Mouse (Mus musculus): ENCODE data around the gene Trim67. TPM values are rescaled to one million over a fixed set of nuclear protein-coding genes. Genes with fewer than 3 reads are reported as not detected.

Gene Trim67
- polyA plus RNA-seq, 1 experiment from 2014 or later, result 1.1 TPM

- no peaks in the 10 kb centered on the region for H3K9me3 ChIP-seq (ENCODE audit: control insufficient read depth, low read depth, low read length)
- no peak overlapping the region for H3K27ac ChIP-seq (ENCODE audit: low read length)
- no peak overlapping the region for H3K4me2 ChIP-seq (replicated peaks; ENCODE audit: low read depth, low read length)
- peaks cover 12% of the 10 kb centered on the region; the same call in 1 of the 2 replicates for H3K4me1 ChIP-seq (ENCODE audit: control insufficient read depth, insufficient read depth, low read length)
- WGBS, result 77% methylated on average over 2 of the region's 2 CpGs
- no peaks in the 10 kb centered on the region for H3K27me3 ChIP-seq (ENCODE audit: control insufficient read depth, insufficient read depth, low read length)
- H3K36me3 ChIP-seq (ENCODE audit: control insufficient read depth, insufficient read depth, low read length), result no peaks in the 10 kb centered on the region
- H3K4me3 ChIP-seq (ENCODE audit: low read depth, low read length), result no peak overlapping the region
- no peak for ATAC-seq (ENCODE audit: insufficient number of reproducible peaks, insufficient read depth, low FRiP score, low read depth)
- no peak overlapping the region for H3K9ac ChIP-seq (replicated peaks; ENCODE audit: low read depth, low read length)
Measured at GRCm38 (mm10) chr8:124756153-124756552, 36.7 kb upstream of the Trim67 start.

- no peaks in the 10 kb centered on the region for H3K27me3 ChIP-seq (ENCODE audit: control insufficient read depth, insufficient read depth, low read length)
- WGBS, result 74% methylated on average over 5 of the region's 5 CpGs
- H3K4me2 ChIP-seq (replicated peaks; ENCODE audit: low read depth, low read length), result no peak overlapping the region
- H3K27ac ChIP-seq (ENCODE audit: low read length), result no peak overlapping the region
- H3K4me3 ChIP-seq (ENCODE audit: low read depth, low read length), result no peak overlapping the region
- H3K4me1 ChIP-seq (ENCODE audit: control insufficient read depth, insufficient read depth, low read length), result peaks cover 8% of the 10 kb centered on the region; the same call in 1 of the 2 replicates
- ATAC-seq (ENCODE audit: insufficient number of reproducible peaks, insufficient read depth, low FRiP score, low read depth), result no peak
- no peaks in the 10 kb centered on the region for H3K9me3 ChIP-seq (ENCODE audit: control insufficient read depth, low read depth, low read length)
- no peak overlapping the region for H3K9ac ChIP-seq (replicated peaks; ENCODE audit: low read depth, low read length)
- no peaks in the 10 kb centered on the region for H3K36me3 ChIP-seq (ENCODE audit: control insufficient read depth, insufficient read depth, low read length)
Measured at GRCm38 (mm10) chr8:124756601-124757000, 36.3 kb upstream of the Trim67 start.

GRCm38 (mm10) chr8:124758544-124758943 lies 34.3 kb upstream of the Trim67 start:
- Histone ChIP-seq H3K27ac (ENCODE audit: low read length) (no peak overlapping the region), H3K36me3 (ENCODE audit: control insufficient read depth, insufficient read depth, low read length) (no peaks in the 10 kb centered on the region), H3K9ac (replicated peaks; ENCODE audit: low read depth, low read length) (no peak overlapping the region), H3K4me1 (ENCODE audit: control insufficient read depth, insufficient read depth, low read length) (peaks cover 8% of the 10 kb centered on the region; the same call in 1 of the 2 replicates), H3K4me3 (ENCODE audit: low read depth, low read length) (no peak overlapping the region), H3K4me2 (replicated peaks; ENCODE audit: low read depth, low read length) (no peak overlapping the region), H3K9me3 (ENCODE audit: control insufficient read depth, low read depth, low read length) (no peaks in the 10 kb centered on the region), H3K27me3 (ENCODE audit: control insufficient read depth, insufficient read depth, low read length) (no peaks in the 10 kb centered on the region)
- ATAC-seq (ENCODE audit: insufficient number of reproducible peaks, insufficient read depth, low FRiP score, low read depth), result no peak
- WGBS, result 49% methylated on average over 3 of the region's 3 CpGs

GRCm38 (mm10) chr8:124763061-124763460 lies 29.8 kb upstream of the Trim67 start:
- Histone ChIP-seq H3K9ac (replicated peaks; ENCODE audit: low read depth, low read length) (no peak overlapping the region), H3K27me3 (ENCODE audit: control insufficient read depth, insufficient read depth, low read length) (no peaks in the 10 kb centered on the region), H3K27ac (ENCODE audit: low read length) (no peak overlapping the region), H3K36me3 (ENCODE audit: control insufficient read depth, insufficient read depth, low read length) (no peaks in the 10 kb centered on the region), H3K9me3 (ENCODE audit: control insufficient read depth, low read depth, low read length) (no peaks in the 10 kb centered on the region), H3K4me3 (ENCODE audit: low read depth, low read length) (no peak overlapping the region), H3K4me2 (replicated peaks; ENCODE audit: low read depth, low read length) (no peak overlapping the region), H3K4me1 (ENCODE audit: control insufficient read depth, insufficient read depth, low read length) (no peaks in the 10 kb centered on the region)
- 65% methylated on average over 7 of the region's 7 CpGs for WGBS
- ATAC-seq (ENCODE audit: insufficient number of reproducible peaks, insufficient read depth, low FRiP score, low read depth), result no peak

GRCm38 (mm10) chr8:124772389-124772788 lies 20.5 kb upstream of the Trim67 start:
- H3K36me3 ChIP-seq (ENCODE audit: control insufficient read depth, insufficient read depth, low read length), result no peaks in the 10 kb centered on the region
- H3K9me3 ChIP-seq (ENCODE audit: control insufficient read depth, low read depth, low read length), result no peaks in the 10 kb centered on the region
- no peak overlapping the region for H3K27ac ChIP-seq (ENCODE audit: low read length)
- WGBS, result 44% methylated on average over 2 of the region's 2 CpGs
- H3K27me3 ChIP-seq (ENCODE audit: control insufficient read depth, insufficient read depth, low read length), result no peaks in the 10 kb centered on the region
- H3K4me2 ChIP-seq (replicated peaks; ENCODE audit: low read depth, low read length), result no peak overlapping the region
- no peak overlapping the region for H3K9ac ChIP-seq (replicated peaks; ENCODE audit: low read depth, low read length)
- no peak overlapping the region for H3K4me3 ChIP-seq (ENCODE audit: low read depth, low read length)
- no peaks in the 10 kb centered on the region for H3K4me1 ChIP-seq (ENCODE audit: control insufficient read depth, insufficient read depth, low read length)
- no peak for ATAC-seq (ENCODE audit: insufficient number of reproducible peaks, insufficient read depth, low FRiP score, low read depth)

GRCm38 (mm10) chr8:124775695-124776094 lies 17.2 kb upstream of the Trim67 start:
- H3K4me3 ChIP-seq (ENCODE audit: low read depth, low read length), result no peak overlapping the region

GRCm38 (mm10) chr8:124780236-124780635 lies 12.7 kb upstream of the Trim67 start:
- Histone ChIP-seq H3K9me3 (ENCODE audit: control insufficient read depth, low read depth, low read length) (no peaks in the 10 kb centered on the region), H3K4me1 (ENCODE audit: control insufficient read depth, insufficient read depth, low read length) (peaks cover 4% of the 10 kb centered on the region; the same call in 1 of the 2 replicates), H3K4me2 (replicated peaks; ENCODE audit: low read depth, low read length) (no peak overlapping the region), H3K4me3 (ENCODE audit: low read depth, low read length) (no peak overlapping the region), H3K27ac (ENCODE audit: low read length) (no peak overlapping the region), H3K9ac (replicated peaks; ENCODE audit: low read depth, low read length) (no peak overlapping the region), H3K36me3 (ENCODE audit: control insufficient read depth, insufficient read depth, low read length) (no peaks in the 10 kb centered on the region), H3K27me3 (ENCODE audit: control insufficient read depth, insufficient read depth, low read length) (no peaks in the 10 kb centered on the region)
- 5% methylated on average over 7 of the region's 7 CpGs for WGBS
- ATAC-seq (ENCODE audit: insufficient number of reproducible peaks, insufficient read depth, low FRiP score, low read depth), result peak; percentile 51; the same call in 1 of the 2 replicates

More at GRCm38 (mm10) chr8:124775695-124776094, 17.2 kb upstream of the Trim67 start:
- H3K4me1 ChIP-seq (ENCODE audit: control insufficient read depth, insufficient read depth, low read length), result no peaks in the 10 kb centered on the region
- H3K4me2 ChIP-seq (replicated peaks; ENCODE audit: low read depth, low read length), result peak overlapping the region; percentile 29; the same call in 1 of the 2 replicates
- no peak overlapping the region for H3K27ac ChIP-seq (ENCODE audit: low read length)
- no peak overlapping the region for H3K9ac ChIP-seq (replicated peaks; ENCODE audit: low read depth, low read length)
- ATAC-seq (ENCODE audit: insufficient number of reproducible peaks, insufficient read depth, low FRiP score, low read depth), result no peak
- H3K27me3 ChIP-seq (ENCODE audit: control insufficient read depth, insufficient read depth, low read length), result no peaks in the 10 kb centered on the region
- 14% methylated on average over 16 of the region's 16 CpGs for WGBS
- no peaks in the 10 kb centered on the region for H3K36me3 ChIP-seq (ENCODE audit: control insufficient read depth, insufficient read depth, low read length)
- H3K9me3 ChIP-seq (ENCODE audit: control insufficient read depth, low read depth, low read length), result no peaks in the 10 kb centered on the region

- Histone ChIP-seq H3K36me3 (ENCODE audit: control insufficient read depth, insufficient read depth, low read length) (no peaks in the 10 kb centered on the region), H3K9me3 (ENCODE audit: control insufficient read depth, low read depth, low read length) (no peaks in the 10 kb centered on the region), H3K4me1 (ENCODE audit: control insufficient read depth, insufficient read depth, low read length) (peaks cover 4% of the 10 kb centered on the region; the same call in 1 of the 2 replicates), H3K27me3 (ENCODE audit: control insufficient read depth, insufficient read depth, low read length) (no peaks in the 10 kb centered on the region), H3K4me3 (ENCODE audit: low read depth, low read length) (no peak overlapping the region), H3K27ac (ENCODE audit: low read length) (no peak overlapping the region), H3K4me2 (replicated peaks; ENCODE audit: low read depth, low read length) (no peak overlapping the region), H3K9ac (replicated peaks; ENCODE audit: low read depth, low read length) (no peak overlapping the region)
- no peak for ATAC-seq (ENCODE audit: insufficient number of reproducible peaks, insufficient read depth, low FRiP score, low read depth)
- WGBS, result 72% methylated on average over 3 of the region's 3 CpGs
Measured at GRCm38 (mm10) chr8:124782431-124782830, 10.5 kb upstream of the Trim67 start.

- ATAC-seq (ENCODE audit: insufficient number of reproducible peaks, insufficient read depth, low FRiP score, low read depth), result no peak
- 88% methylated on average over 15 of the region's 15 CpGs for WGBS
- H3K4me1 ChIP-seq (ENCODE audit: control insufficient read depth, insufficient read depth, low read length), result peaks cover 4% of the 10 kb centered on the region; the same call in 1 of the 2 replicates
- no peak overlapping the region for H3K4me3 ChIP-seq (ENCODE audit: low read depth, low read length)
- no peak overlapping the region for H3K4me2 ChIP-seq (replicated peaks; ENCODE audit: low read depth, low read length)
- no peaks in the 10 kb centered on the region for H3K36me3 ChIP-seq (ENCODE audit: control insufficient read depth, insufficient read depth, low read length)
- H3K9ac ChIP-seq (replicated peaks; ENCODE audit: low read depth, low read length), result no peak overlapping the region
- no peak overlapping the region for H3K27ac ChIP-seq (ENCODE audit: low read length)
- no peaks in the 10 kb centered on the region for H3K27me3 ChIP-seq (ENCODE audit: control insufficient read depth, insufficient read depth, low read length)
- H3K9me3 ChIP-seq (ENCODE audit: control insufficient read depth, low read depth, low read length), result no peaks in the 10 kb centered on the region
Measured at GRCm38 (mm10) chr8:124783228-124783627, 9.7 kb upstream of the Trim67 start.
